Mouse (Mus musculus) cortical plate, adult 2 months (tissue): ENCODE measurements around the gene Smyd2.

Source experiments
- CTCF ChIP-seq: fragments of 200-500 bp; IDR thresholded peaks from 2 replicates; pipeline ENCODE4 v1.5.1; 2011; ENCODE audit warnings: mild to moderate bottlenecking, control low read depth, low read length; ENCODE audit not compliant: insufficient read depth; ENCODE audit errors: extremely low read depth
- POLR2A ChIP-seq: fragments of 200-500 bp; IDR thresholded peaks from 2 replicates; pipeline ENCODE4 v1.6.1; 2011; ENCODE audit warnings: mild to moderate bottlenecking, low read length, control low read depth; ENCODE audit not compliant: insufficient read depth; ENCODE audit errors: extremely low read depth

DNA sequence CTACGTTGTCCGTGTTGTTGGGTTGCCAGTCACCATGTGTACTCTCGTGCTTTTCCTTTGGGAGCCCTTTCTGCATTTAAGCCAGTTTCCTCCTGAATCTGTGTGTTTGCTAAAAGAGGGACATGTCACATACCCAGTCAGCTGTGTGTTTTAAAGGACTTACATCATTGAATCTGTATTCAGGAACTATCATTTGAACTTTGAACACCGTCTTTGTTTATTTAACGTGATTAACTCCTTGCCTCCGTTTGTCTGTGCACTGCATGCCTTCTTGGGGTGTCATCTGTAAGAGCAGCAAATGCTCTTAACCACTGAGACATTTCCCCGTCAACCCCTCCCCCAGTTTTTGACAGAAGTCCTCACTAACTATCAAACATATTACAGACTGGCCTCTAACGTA, 37.6 kb upstream of the Smyd2 start:
- TF ChIP-seq POLR2A (no peak), CTCF (no peak)
